Mouse (Mus musculus) embryonic stem cell, embryonic (primary cell): ENCODE measurements around the gene F2rl2.

ENCODE experiments used
- CTCF ChIA-PET, 4 experiments: fragments of 300-600 bp in 2 of 4; fragments of 350-600 bp in 2 of 4; sonication (Branson Sonifier 250); formaldehyde crosslinking; loops; one replicate each; lab custom pipeline; 2022; ENCODE audit warnings: inconsistent platforms in 2 of 4; lab: Charles Lee
- POLR2A ChIA-PET, 4 experiments: fragments of 300-600 bp in 2 of 4; fragments of 350-600 bp in 2 of 4; sonication (Branson Sonifier 250); formaldehyde crosslinking; loops; one replicate each; lab custom pipeline; 2022; ENCODE audit warnings: antibody characterized with exemption in 4 of 4, inconsistent platforms in 1 of 4; lab: Charles Lee

F2rl2 gene

DNA sequence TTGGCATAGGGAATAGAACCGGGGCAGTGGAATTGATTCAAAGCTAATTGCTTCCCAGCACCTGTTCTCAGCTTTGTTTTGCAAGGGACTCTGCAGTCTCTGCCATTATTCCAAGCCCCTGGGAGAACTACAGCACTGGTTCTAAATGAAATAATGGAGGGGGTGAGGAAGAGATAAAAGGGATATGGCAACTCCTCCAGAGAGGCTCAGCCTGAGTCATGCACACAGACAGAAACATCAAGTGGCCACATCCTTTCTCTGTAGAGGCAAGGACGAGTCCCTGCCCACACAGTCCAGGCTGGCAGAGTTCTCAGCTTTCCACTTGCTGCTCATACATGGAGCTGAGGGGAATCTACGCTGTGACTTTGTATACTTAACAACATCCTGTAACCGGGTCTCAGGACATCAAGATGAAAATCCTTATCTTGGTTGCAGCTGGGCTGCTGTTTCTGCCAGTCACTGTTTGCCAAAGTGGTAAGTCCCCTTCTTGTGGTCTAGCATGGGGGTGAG, at the start of gene F2rl2:
Gene F2rl2, plus strand, starts transcription at position 200 of the 510 bp plus-strand sequence.
- ChIA-PET CTCF (interaction anchor here in 1 of 4 experiments (1.1 kb wide), 1 partner anchor 23 kb away, joined by 4 read pairs; no protein-coding TSS in a partner anchor), POLR2A (interaction anchor here in 1 of 4 experiments (1.3 kb wide), 1 partner anchor 15 kb away, joined by 4 read pairs; no protein-coding TSS in a partner anchor)

DNA sequence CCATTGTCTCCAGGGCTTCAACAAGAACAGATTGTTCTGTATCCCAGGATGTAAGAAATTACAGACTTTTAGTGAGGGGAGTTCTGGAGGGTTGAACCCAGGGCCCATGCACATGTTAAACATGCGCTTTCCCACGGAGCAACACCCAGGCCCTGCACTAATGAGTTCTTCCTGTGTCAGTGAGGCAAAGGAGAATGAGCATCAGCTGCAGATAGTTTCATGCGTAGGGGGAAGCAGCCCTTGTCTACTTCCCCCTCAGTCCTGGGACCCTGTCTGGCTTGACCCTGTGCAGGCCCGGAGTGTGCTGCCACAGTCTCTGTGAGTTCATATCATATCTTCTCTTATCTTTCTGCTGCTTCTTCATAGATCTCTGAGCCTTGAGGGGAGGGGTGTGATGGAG, 49.4 kb upstream of the F2rl2 start:
- CTCF ChIA-PET, result no interaction called here

DNA sequence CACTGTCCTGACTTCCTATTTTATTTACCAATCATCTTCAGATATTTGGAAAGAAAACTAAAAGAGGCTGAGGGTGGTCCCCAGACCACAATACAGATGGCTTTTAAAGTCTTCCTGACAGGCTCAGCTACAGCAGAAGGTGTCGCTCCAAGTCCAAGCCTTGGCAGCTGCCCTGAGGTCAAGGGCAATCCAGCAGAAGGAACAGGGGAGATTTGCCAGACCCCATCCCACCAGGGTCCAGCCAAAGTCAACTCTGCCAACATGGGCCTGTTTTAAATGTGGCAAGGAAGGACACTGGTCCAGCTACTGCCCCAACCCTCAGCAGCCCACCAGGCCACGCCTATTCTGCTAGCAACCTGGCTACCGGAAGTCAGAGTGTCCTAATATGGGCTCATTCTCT, 46.7 kb upstream of the F2rl2 start:
- CTCF ChIA-PET, result no interaction called here
- POLR2A ChIA-PET, result interaction anchor here in 2 of 4 experiments (1.2 kb wide), 2 partner anchors 10 to 11 kb away, joined by 3 to 4 read pairs; no protein-coding TSS in a partner anchor

More for the DNA sequence above, 49.4 kb upstream of the F2rl2 start:
- POLR2A ChIA-PET, result no interaction called here

DNA sequence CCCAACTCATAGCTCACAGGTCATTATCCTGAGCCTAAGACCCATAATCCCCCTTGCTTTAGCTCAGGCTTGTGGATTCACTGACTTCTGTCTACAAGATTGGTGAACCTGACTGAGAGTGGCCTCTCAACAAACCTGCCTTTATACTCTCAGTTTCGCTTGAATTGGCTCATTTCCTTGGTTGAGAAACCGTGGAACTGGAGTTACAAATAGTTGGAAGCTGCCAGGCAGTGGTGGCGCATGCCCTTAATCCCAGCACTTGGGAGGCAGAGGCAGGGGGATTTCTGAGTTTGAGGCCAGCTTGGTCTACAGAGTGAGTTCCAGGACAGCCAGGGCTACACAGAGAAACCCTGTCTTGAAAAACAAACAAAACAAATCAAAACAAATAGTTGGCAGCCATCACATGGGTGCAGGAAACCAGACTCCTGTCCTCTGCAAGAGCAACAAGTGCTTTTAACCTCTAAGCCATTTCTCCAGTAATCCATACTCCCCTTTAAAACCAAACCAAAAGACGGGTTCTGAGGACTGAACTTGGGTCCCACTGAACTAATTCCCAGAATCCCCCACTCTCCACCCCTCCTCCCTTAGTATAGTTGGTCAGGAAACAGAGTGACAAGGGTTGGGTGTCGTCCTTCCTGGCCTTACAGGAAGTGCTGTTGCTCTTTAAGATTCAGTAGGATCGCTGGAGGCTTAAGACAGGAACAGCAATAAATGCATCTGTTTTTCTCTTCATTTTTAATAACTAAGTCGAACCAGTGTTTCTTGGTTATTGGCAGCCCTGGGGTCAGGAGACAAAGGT, 44.6 kb upstream of the F2rl2 start:
- ChIA-PET POLR2A (interaction anchor here in 1 of 4 experiments (1.5 kb wide), 1 partner anchor 33 kb away, joined by 5 read pairs; the partner anchor contains the start of gene F2r), CTCF (no interaction called here)

DNA sequence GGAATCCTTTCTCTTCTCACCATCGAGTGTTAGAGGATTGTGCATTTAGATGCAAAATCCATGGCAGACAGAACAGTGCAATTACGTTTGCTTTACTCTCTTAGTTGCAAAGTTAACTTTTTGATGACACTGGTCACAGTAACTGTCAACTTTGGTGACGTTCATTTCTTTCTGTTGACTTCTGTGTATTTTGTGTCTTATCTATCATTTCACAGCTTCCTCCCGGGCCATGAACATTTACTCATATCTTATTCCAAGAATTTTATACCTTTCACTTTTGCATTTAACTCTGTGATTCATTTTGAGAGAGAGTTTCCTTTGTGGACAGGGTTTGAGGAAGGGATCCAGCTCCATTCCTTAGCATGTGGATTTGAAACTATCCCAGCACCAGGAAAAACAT, 43.0 kb upstream of the F2rl2 start:
- ChIA-PET CTCF (interaction anchor here in 2 of 4 experiments (0.6 to 0.7 kb wide), 2 partner anchors 20 to 90 kb away, joined by 4 to 7 read pairs; no protein-coding TSS in a partner anchor), POLR2A (interaction anchor here in 1 of 4 experiments (0.7 kb wide), 1 partner anchor 1011 kb away, joined by 7 read pairs; no protein-coding TSS in a partner anchor)

DNA sequence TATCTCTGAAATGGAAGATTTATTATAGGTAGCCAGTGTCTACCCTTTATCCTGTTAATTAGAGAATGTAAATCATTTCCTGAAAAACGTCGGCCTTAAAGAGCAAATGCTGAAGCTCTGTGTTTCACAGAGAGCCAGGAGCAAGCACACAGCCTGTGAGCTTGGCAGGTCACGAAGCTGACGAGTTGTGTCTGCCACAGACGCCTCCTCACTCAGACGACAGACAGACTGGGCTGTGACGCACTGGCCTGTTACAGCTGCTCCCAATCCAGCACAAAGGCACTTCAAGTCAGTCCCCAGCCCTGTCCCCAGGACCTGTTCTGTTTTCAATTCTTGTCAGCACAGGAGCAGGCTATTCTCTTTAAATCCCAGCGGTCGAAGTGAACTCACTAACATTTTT, 41.4 kb upstream of the F2rl2 start:
- CTCF ChIA-PET, result interaction anchor here in 1 of 4 experiments (0.6 kb wide), 1 partner anchor 12 kb away, joined by 3 read pairs; no protein-coding TSS in a partner anchor
- POLR2A ChIA-PET, result interaction anchor here in 2 of 4 experiments (0.6 to 1.2 kb wide), 5 partner anchors 10 to 46 kb away, joined by 3 to 8 read pairs (median 3); partner anchors contain the start of gene F2r (in 1 of the 2)

DNA sequence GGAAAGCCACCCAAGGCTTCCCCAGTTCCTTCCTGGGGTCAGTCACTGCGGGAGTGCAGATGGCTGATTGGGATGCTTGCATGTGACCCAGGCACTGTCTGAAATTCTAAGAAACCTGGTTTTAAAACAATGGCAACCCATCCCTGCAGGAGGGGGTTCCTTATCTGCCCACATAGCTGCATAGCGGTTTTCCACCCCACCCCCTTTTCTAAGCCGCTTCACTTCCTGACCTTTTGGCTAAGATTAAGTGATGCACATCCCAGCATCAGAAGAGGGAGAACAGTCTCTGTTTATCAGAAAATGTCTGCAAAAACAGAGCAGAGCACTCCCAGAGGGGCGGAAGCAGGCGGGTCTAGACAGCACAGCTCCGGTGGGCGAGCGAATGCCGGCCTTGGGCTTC, 39.5 kb upstream of the F2rl2 start:
- CTCF ChIA-PET, result no interaction called here
- POLR2A ChIA-PET, result interaction anchor here (0.7 to 2.2 kb wide), 11 partner anchors 8 to 122 kb away, joined by 3 to 15 read pairs (median 4); partner anchors contain the start of gene F2r (in 2 of the 4)

DNA sequence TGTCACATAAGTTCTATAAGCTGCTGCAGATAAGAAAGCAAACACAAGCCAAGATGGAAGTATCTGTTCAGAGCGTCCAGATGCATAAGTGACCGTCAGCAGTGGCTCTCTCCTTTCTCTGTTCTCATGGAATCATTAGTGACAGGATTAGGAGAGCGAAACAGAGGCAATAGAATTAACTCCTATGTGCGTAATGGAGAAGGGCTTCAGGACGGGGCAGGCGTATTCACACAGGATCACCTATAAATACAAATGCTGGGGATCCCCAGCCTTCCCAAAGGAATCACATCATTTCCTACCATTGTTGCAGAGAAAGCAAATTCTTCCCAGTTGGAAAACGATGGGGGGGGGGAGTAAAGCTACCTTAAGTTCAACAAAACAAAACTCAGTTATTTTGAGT, 37.2 kb upstream of the F2rl2 start:
- ChIA-PET CTCF (no interaction called here), POLR2A (interaction anchor here in 1 of 4 experiments (0.6 to 2.1 kb wide), 3 partner anchors 23 to 67 kb away, joined by 3 to 7 read pairs (median 3); partner anchors contain the start of gene F2r)

DNA sequence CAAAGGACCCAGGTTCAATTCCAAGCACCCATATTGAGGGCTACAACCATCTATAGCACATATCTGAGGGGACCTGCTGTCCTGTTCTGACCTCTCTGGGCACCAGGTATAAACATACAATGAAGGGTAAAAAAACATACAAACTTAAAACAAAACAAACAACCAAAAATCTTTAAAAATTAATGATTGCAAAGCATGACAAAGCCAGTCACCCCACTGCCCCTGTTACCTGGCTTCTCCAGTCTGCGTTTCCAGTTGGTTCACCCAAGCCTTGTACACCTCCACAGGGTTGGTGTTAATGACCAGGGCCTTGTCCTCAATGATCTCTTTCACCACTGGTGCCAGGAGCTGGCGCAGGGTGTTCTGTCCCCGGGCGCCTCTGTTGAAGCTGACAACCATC, 32.8 kb upstream of the F2rl2 start:
- CTCF ChIA-PET, result no interaction called here
- POLR2A ChIA-PET, result no interaction called here

DNA sequence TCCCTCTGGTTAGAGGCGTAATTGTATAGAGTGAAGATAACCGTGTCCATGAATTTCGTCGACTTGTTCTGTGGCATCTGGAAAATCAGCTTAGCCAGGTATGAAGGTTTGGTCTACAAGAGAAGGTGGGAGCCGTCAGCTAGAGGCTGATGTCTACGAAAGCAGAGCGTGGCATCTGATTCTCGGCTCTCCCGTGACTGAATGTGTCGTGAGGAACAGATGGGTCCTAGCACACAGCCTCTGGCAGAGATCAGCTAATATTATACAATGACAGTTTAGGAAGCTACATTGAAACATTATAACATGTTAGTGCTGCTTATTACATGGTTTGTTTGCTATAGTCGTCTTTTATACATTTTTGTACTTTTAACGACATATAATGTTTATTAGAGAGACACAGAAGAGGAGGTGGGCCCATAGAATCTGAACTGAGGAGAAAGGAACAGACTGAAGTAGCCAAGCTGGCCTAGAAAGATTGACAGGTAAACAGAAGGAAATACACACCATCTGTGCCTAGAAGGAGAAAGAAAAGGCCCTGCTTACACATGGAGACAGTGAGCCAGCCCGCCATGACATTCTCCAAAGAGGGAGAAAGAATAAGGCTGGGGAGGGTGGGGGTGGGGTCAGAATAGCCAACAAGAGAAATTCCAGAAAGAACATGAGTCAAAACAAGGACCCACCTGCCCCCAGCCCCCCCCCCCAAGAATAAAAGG, 30.9 kb upstream of the F2rl2 start:
- CTCF ChIA-PET, result interaction anchor here in 1 of 4 experiments (0.8 kb wide), 1 partner anchor 47 kb away, joined by 3 read pairs; the partner anchor contains the start of gene F2r
- POLR2A ChIA-PET, result interaction anchor here (0.6 to 1.7 kb wide), 7 partner anchors 9 to 315 kb away, joined by 3 to 12 read pairs (median 3); partner anchors contain the start of gene F2r (in 1 of the 4)

DNA sequence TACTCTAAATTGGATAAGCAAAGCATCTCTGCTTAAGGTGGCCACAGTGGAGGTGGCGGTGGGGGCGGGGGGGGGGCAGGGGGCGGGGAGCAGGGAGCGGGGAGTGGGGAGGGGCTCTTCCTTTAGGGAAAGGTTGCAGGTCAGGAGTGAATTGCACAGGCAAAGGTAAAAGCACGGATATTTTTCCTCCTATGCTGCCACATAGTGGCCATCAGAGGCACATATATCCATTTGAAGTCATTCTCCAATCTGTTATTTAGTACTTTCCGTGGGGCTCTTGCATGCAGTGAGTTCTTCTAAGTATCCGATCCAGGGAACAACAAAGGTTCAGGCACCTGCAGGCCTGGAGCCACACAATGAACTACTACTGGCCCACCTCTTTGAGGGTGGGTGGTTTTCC, 29.4 kb upstream of the F2rl2 start:
- ChIA-PET CTCF (interaction anchor here in 3 of 4 experiments (0.6 to 1.2 kb wide), 5 partner anchors 12 to 865 kb away, joined by 3 to 7 read pairs (median 3); no protein-coding TSS in a partner anchor), POLR2A (no interaction called here)

DNA sequence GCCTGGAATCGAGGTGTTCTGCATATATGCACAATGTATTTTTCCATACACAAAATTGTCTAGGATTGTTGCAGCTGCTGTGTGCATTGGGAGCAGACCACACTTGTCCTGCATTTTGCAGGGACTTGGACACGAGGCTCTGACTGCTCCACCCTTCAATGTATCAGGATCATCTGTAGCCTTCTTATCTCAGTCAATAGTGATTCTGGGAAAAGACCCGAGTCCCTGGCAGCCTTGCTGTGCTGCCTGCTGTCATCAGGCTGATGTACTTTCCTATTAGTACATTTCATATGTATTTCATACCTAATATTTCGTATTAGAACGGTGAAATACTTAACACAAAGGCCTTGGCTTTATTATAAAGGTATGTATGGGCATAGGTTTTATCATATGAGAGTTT, 26.1 kb upstream of the F2rl2 start:
- ChIA-PET POLR2A (interaction anchor here in 1 of 4 experiments (0.6 kb wide), 1 partner anchor 11 kb away, joined by 3 read pairs; no protein-coding TSS in a partner anchor), CTCF (interaction anchor here in 1 of 4 experiments (0.6 kb wide), 1 partner anchor 45 kb away, joined by 4 read pairs; no protein-coding TSS in a partner anchor)

DNA sequence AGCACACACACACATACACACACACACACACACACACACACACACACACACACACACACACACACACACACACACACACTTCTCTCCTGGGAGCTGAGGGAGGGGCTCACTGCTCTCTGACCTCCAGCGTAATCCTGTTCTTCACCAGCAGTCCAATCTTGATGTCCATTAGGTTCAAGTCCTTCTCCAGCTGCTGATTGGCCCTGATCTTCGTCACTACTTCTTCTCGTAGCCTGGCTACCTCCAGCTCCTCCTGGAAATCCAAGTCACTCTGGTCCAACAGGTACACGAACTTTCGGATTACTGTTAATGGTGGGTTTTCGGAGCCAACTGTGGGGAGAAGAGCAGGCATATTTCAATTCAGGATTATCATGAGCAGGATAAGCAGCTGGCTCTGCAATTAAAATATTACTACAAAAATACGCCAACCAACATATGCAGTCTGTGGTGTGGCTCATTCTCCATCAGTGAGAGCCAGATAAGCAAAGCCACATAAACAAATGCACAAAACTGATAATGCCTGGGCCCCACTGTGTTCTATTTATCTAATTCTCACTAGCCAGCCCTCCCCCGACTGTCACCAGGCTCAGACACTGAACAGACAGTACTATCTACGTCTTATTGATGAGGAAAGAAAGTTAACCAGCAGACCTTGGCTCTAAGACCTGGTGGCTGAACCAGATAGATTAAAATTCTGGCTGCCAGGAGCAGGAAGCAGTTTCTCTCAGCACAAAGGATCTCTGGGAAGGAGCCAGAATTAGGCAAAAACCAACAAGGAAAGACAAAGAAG, 25.4 kb upstream of the F2rl2 start:
- CTCF ChIA-PET, result interaction anchor here in 1 of 4 experiments (0.6 kb wide), 1 partner anchor 261 kb away, joined by 5 read pairs; no protein-coding TSS in a partner anchor
- POLR2A ChIA-PET, result interaction anchor here in 2 of 4 experiments (0.7 to 0.8 kb wide), 2 partner anchors 137 to 867 kb away, joined by 3 read pairs; no protein-coding TSS in a partner anchor

DNA sequence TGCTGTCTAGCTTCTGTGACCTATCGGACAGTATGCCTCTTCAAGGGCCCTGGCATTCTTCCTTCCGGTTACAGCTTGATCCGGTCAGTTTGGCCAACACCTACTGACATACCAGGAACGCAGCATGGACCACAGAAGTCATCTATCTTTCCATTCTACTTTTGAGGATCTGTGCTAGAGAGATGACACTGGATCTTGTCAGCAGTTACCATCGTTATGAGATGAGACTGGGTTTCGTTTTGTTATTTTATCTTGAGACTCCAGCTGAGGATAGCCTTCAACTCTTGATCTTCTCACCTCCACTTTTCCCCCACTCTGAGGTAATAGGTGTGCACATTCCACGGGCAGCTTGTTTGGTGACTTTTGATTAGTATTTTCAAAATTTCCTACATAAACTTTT, 24.3 kb upstream of the F2rl2 start:
- CTCF ChIA-PET, result no interaction called here
- POLR2A ChIA-PET, result interaction anchor here in 1 of 4 experiments (0.8 to 1.2 kb wide), 2 partner anchors 137 to 138 kb away, joined by 3 read pairs; no protein-coding TSS in a partner anchor

DNA sequence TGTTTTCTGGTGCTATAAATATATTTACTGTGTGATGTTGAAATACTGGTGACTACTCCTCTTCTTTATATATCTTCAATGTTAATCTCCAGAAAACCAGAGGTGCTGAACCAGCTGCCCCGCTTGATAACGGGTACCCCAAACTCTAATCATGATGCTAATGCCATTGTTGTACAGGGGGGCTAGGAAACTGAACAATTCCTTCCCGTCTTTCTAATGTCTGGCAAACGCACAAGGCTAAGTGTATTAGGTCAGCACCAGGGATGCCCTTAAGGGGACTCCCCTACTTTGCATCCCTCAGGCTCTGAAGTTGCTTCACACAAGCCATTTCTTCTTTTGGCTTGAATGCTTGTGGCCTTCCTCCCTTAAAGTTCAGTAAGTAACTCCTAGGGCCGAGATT, 17.6 kb upstream of the F2rl2 start:
- CTCF ChIA-PET, result no interaction called here
- POLR2A ChIA-PET, result no interaction called here

DNA sequence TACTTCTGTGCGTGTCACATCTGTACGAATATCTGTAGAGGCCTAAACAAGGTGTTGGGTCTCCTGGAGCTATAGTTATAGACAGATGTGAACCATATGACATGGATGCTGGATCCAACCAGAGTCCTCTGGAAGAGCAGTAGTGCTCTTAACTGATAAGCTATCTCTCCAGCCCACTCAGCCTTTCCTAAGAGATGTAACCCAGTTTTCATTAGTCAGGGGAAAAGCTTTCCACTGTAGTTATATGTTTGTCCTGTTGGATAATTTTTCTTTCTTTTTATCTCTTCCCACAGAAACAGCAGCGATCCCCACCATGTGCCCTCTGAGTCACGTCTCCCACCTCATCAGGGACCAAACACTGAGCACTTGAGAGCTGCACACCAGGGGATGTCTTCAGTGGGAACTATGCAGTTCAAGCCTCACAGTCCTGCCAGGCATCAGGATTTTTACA, 17.1 kb upstream of the F2rl2 start:
- ChIA-PET POLR2A (interaction anchor here in 1 of 4 experiments (0.8 kb wide), 1 partner anchor 145 kb away, joined by 3 read pairs; no protein-coding TSS in a partner anchor), CTCF (no interaction called here)

DNA sequence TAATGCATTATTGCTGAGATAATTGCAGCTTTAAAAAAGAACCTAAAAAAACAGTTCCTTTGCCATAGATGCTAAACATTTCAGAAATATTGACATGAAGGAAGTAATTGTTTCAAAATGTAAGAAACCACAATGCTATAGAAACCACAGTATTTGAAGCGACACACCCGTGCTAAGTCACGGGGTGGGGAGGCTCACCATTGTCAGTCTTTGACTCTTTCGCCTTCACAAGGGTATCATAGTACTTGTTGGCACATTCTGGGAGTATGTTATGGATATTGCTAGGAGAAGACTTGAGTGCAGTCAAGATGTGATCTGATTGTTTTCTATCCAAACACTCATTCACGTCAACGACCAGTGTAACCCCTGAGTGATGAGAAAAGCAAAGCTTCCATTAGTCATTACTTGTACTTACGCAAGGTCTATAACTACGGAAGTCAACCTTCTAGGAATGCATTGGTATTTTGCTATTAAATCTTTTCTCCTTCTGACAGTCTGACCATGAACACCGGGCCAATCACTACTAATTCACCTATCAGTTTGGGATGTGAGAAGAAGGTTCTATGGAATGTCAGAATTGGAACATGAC, 11.9 kb upstream of the F2rl2 start:
- POLR2A ChIA-PET, result no interaction called here
- CTCF ChIA-PET, result no interaction called here
